Mouse (Mus musculus) embryonic facial prominence, embryonic 14.5 days (tissue): ENCODE measurements at regions not wholly inside any gene's neighbourhood (a gene's known extent, or its start where the extent isn't known, plus 50 kb on each side); places are given as distances from the start of the nearest gene placed in this dataset.

Source experiments
- ATAC-seq: fragments of 200-750 bp; cut with Nextera tagmentation; 2 replicates; pipeline ENCODE4 v1.8.0; 2017; ENCODE audit warnings: low read depth, moderate number of reproducible peaks, moderate TSS enrichment
- DNase-seq: peaks from one replicate; pipeline ENCODE4 v3.0.0-alpha.2; 2015; ENCODE audit warnings: low spot score
- H3K27ac ChIP-seq: fragments of 300-500 bp; sonication (generic); replicated peaks from 2 replicates; pipeline ENCODE4 v1.5.1; 2014; ENCODE audit warnings: low read depth, mild to moderate bottlenecking, low read length, moderate library complexity
- H3K27me3 ChIP-seq: fragments of 300-500 bp; sonication (generic); replicated peaks from 2 replicates; pipeline ENCODE4 v1.6.1; 2014; ENCODE audit warnings: low read length; ENCODE audit not compliant: control insufficient read depth, insufficient read depth
- H3K36me3 ChIP-seq: fragments of 300-500 bp; sonication (generic); 2 replicates; pipeline ENCODE4 v1.6.1; 2014; ENCODE audit warnings: low read length, mixed read lengths; ENCODE audit not compliant: control insufficient read depth, insufficient read depth
- H3K4me1 ChIP-seq: fragments of 300-500 bp; sonication (generic); 2 replicates; pipeline ENCODE4 v1.6.1; 2014; ENCODE audit warnings: antibody characterized with exemption, low read length; ENCODE audit not compliant: control insufficient read depth, insufficient read depth
- H3K4me2 ChIP-seq: fragments of 300-500 bp; sonication (generic); 2 replicates; pipeline ENCODE4 v1.6.1; 2014; ENCODE audit warnings: low read depth, mild to moderate bottlenecking, low read length, moderate library complexity, mixed read lengths
- H3K4me3 ChIP-seq: fragments of 300-500 bp; sonication (generic); 2 replicates; pipeline ENCODE4 v1.5.1; 2014; ENCODE audit warnings: low read depth, mild to moderate bottlenecking, low read length
- H3K9ac ChIP-seq: fragments of 300-500 bp; sonication (generic); 2 replicates; pipeline ENCODE4 v1.6.1; 2014; ENCODE audit warnings: low read depth, mild to moderate bottlenecking, low read length, moderate library complexity, mixed read lengths
- H3K9me3 ChIP-seq: fragments of 300-500 bp; sonication (generic); 2 replicates; pipeline ENCODE4 v1.6.1; 2016; ENCODE audit warnings: low read length; ENCODE audit not compliant: control insufficient read depth
- WGBS: fragments of 180-500 bp; shearing (Covaris S2); extraction: QIAGEN DNeasy Blood & Tissue Kit; methylation state at CpG from one replicate; pipeline ENCODE4 v1.1.7; 2014; 5-methylcytosine and 5-hydroxymethylcytosine counted together

DNA sequence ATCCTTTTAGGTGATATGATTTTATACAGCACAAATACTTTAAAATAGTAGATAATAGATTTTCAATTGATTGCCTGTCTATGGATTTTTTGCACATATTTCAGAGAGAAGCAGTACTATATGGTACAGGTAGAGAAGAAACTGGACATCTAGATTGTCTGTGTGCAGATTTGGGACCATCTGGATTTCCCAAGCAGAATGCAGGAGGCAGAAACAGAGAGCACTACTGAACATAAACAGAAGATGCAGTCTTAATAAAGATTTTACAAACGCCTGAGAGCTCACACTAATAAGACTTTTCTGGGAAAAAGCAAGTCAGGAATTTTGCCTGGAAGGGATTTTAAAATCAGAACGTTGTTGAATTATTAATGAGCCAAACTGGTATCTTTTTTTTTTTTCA, 432.9 kb downstream of the Col11a1 start:
- WGBS, result 41% methylated on average over 2 of the region's 2 CpGs
- ATAC-seq, result no peak

DNA sequence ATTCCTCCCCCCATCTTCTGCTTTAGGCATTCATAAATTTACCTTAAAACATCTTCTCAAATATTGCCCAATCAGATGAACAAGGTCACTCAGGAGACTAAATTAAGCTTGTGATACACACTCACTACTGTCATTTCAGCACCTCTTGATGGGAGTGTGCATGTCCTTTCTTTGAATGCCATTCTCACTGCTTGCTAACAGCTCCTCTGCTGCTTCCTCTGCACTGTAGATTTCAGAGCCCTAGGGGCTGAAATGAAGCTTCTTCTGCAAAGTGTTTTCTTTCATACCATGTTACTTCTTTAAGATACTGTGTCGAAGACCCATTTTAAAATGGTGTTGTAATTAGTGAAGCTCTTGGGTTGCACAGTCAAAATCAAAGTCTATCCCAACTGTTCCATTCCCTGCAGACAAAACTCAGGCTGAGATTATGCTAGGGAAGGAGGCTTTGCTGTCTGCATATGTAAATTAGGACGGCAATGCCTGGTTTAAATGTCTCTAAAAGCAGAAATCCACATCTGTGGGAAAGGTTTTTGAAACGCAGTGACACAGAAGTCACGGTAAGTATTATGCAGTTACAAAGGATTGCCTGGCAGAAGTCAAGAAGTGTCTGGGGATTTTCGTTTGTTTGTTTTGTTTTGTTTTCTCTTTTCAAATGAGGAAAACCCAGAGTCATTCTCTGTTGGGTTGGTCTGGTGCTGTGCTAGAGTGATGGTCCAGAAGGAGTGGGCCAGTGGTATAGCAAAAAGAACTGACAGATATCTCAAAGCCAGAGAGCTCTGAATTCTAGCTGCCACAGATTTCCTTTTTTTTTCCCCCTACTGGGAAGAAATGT, 433.6 kb downstream of the Col11a1 start:
- Histone ChIP-seq H3K9ac (no peak overlapping the region), H3K9me3 (no peaks in the 10 kb centered on the region), H3K4me2 (no peak overlapping the region), H3K36me3 (no peaks in the 10 kb centered on the region), H3K27me3 (no peaks in the 10 kb centered on the region), H3K27ac (no peak overlapping the region), H3K4me1 (no peaks in the 10 kb centered on the region), H3K4me3 (no peak overlapping the region)
- WGBS, result 45% methylated on average over 5 of the region's 5 CpGs
- DNase-seq, result no peak
- no peak for ATAC-seq

More for the DNA sequence above, 432.9 kb downstream of the Col11a1 start:
- Histone ChIP-seq H3K9ac (no peak overlapping the region), H3K27me3 (no peaks in the 10 kb centered on the region), H3K4me1 (no peaks in the 10 kb centered on the region), H3K9me3 (no peaks in the 10 kb centered on the region), H3K27ac (no peak overlapping the region), H3K36me3 (no peaks in the 10 kb centered on the region), H3K4me3 (no peak overlapping the region), H3K4me2 (no peak overlapping the region)
- no peak for DNase-seq

DNA sequence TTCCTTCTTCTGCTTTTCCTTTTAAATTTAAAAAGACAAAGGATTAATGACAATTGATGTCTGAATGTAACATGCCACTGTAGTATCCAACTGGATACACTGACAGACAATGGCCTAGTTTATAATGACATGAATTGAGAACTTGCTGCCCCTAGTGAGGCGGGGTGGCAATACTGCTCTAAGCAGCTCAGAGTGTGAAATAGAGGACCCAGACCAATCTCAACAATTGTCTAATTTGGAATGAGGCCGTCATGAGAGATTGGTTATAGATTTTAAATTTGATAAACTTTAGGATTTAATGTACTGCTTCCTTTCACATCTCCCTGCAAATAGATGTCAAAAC, 434.2 kb downstream of the Col11a1 start:
- Histone ChIP-seq H3K4me2 (no peak overlapping the region), H3K4me1 (no peaks in the 10 kb centered on the region), H3K9me3 (no peaks in the 10 kb centered on the region), H3K36me3 (no peaks in the 10 kb centered on the region), H3K4me3 (no peak overlapping the region), H3K27me3 (no peaks in the 10 kb centered on the region), H3K27ac (no peak overlapping the region), H3K9ac (no peak overlapping the region)
- DNase-seq, result no peak
- 70% methylated on average over 2 of the region's 2 CpGs for WGBS
- ATAC-seq, result no peak

DNA sequence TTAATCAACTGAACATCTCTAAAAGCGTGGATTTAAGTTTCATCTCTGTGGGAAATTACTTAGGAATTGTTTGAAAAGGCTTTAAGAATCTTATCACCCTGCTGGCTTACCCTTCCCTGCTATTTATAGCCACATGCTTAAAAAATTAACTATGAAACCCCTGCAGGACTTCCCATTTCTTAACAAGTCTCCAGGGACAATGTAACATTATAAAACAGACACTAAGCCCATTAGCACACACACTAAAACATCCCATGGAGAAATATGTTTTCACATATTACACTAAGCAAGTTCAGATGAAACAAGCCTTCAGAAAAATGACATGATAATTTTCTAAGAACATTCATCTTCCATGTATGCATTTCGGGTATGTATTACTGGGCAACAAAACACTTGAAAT, 420.0 kb upstream of the Olfm3 start:
- H3K27ac ChIP-seq, result no peak overlapping the region
- H3K4me2 ChIP-seq, result no peak overlapping the region
- H3K9ac ChIP-seq, result no peak overlapping the region
- DNase-seq, result peak; percentile 4
- H3K9me3 ChIP-seq, result no peaks in the 10 kb centered on the region
- H3K4me3 ChIP-seq, result no peak overlapping the region
- H3K27me3 ChIP-seq, result no peaks in the 10 kb centered on the region
- no peaks in the 10 kb centered on the region for H3K36me3 ChIP-seq
- 65% methylated on average over 2 of the region's 2 CpGs for WGBS
- H3K4me1 ChIP-seq, result no peaks in the 10 kb centered on the region
- ATAC-seq, result peak; percentile 55; the same call in 1 of the 2 replicates

DNA sequence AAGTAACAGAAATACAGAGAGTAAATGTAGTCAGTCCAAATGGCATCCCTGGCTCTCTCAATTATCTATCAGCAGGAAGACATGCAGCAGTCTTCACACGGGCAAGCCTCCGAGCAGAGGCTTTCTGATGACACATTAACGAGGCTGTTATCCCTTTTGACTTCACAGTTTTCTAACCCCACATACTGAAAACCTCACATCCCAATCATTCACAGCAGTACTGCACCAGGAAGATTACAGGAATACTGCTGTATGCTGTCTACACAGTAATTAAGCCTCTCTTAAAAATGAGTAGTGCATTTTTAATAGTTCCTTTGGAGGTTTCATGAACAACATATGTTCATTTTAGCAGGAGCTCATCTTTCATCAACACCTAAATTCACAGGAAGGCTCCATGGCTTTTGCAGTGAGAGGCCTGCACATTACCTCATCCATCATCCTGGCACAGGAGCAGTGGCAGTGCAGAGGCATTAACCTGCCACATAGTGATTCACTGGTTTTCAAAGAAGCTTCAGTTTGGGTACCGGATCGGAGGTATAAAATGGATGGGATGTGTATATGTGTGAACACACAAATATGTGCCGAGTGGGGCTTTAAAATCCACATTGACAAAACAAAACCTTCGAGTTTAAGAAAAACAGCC, 396.1 kb upstream of the Olfm3 start:
- Histone ChIP-seq H3K4me1 (no peaks in the 10 kb centered on the region), H3K36me3 (no peaks in the 10 kb centered on the region), H3K9me3 (no peaks in the 10 kb centered on the region), H3K4me3 (no peak overlapping the region), H3K27ac (no peak overlapping the region), H3K4me2 (no peak overlapping the region), H3K27me3 (no peaks in the 10 kb centered on the region), H3K9ac (no peak overlapping the region)
- DNase-seq (no peak), ATAC-seq (no peak)
- 58% methylated on average over 7 of the region's 7 CpGs for WGBS

DNA sequence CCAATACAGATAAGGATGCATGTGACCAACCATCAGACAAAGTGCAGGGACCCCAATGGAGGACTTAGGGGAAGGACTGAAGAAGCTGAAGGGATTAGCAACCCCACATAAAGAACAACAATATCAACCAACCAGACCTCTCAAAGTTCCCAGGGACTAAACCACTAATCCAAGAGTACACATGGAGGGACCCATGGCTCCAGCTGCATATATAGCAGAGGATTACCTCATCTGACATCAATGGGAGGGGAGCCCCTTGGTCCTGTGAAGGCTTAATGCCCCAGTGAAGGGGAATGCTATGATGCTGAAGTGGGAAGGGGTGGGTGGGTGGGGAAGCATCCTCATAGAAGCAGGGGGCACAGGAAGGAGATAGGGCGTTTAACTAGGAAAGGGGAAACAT, 388.6 kb upstream of the Olfm3 start:
- H3K27me3 ChIP-seq, result no peaks in the 10 kb centered on the region
- 50% methylated on average over 1 of the region's 1 CpGs for WGBS
- H3K36me3 ChIP-seq, result no peaks in the 10 kb centered on the region
- DNase-seq (no peak), ATAC-seq (no peak)
- H3K4me1 ChIP-seq, result no peaks in the 10 kb centered on the region
- no peak overlapping the region for H3K4me2 ChIP-seq
- no peak overlapping the region for H3K27ac ChIP-seq
- no peak overlapping the region for H3K4me3 ChIP-seq
- H3K9ac ChIP-seq, result no peak overlapping the region
- H3K9me3 ChIP-seq, result no peaks in the 10 kb centered on the region

DNA sequence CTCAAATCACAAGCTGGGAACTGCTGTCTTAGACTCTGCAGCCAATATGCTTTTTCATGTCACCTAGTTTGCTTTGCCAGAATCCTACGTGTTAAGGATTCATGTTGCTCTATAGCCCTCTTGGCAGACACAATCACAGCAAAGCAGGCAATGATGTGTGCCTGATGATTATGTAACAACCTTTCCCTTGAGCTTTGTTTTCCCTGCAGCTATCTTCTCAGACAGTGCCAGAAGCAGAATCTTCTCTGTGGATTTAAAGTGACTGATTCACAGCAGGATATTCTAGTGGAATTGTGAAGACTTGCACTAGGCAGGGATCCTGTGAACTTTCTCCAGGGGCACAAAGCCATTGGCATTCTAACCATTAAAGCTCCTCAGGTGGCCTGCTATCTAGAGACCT, 359.5 kb upstream of the Olfm3 start:
- H3K27ac ChIP-seq, result no peak overlapping the region
- DNase-seq (peak; percentile 4), ATAC-seq (no peak)
- no peak overlapping the region for H3K4me3 ChIP-seq
- no peaks in the 10 kb centered on the region for H3K4me1 ChIP-seq
- no peak overlapping the region for H3K4me2 ChIP-seq
- H3K36me3 ChIP-seq, result no peaks in the 10 kb centered on the region
- H3K27me3 ChIP-seq, result no peaks in the 10 kb centered on the region
- H3K9me3 ChIP-seq, result no peaks in the 10 kb centered on the region
- H3K9ac ChIP-seq, result no peak overlapping the region
- 58% methylated on average over 1 of the region's 1 CpGs for WGBS

DNA sequence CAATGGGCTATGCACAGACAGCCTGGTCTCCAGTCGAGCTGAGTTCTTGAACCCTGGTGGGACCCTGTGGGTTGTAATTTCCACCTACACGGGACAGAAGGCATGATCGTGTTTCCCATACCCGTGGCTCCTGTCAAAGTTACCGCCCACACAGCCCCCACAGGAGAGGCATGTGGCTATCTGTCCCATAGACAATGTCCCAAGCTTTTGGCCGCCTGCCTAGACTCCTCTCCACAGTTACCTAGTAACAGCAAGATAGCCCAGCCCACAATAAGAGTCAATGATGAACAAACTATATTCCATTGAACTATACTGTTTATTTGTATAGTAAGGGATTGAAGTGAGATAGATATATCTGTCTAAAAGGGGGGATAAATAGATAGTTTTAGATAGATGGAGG, 356.7 kb upstream of the Olfm3 start:
- no peaks in the 10 kb centered on the region for H3K36me3 ChIP-seq
- DNase-seq (no peak), ATAC-seq (no peak)
- no peak overlapping the region for H3K4me3 ChIP-seq
- H3K4me1 ChIP-seq, result no peaks in the 10 kb centered on the region
- no peaks in the 10 kb centered on the region for H3K27me3 ChIP-seq
- no peak overlapping the region for H3K4me2 ChIP-seq
- WGBS, result 73% methylated on average over 6 of the region's 6 CpGs
- H3K9me3 ChIP-seq, result no peaks in the 10 kb centered on the region
- no peak overlapping the region for H3K27ac ChIP-seq
- no peak overlapping the region for H3K9ac ChIP-seq

DNA sequence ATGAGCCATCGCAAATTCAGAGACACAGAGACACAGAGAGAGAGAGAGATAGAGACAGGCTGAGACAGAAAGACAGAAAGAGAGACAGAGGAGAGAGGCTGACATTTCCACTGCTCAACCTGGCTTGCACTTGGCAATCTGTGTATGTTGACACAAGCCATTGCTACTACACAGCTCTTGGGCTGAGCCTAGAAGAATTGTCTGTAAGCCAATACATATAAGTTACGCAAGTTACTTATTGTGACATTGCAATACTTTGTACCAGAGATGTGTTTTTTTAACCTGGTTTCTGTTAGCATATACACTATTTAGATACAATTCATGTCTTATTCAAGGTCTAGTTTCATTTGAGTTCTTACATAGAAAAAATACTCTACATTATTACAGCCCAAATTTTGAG, 332.9 kb upstream of the Olfm3 start:
- H3K4me1 ChIP-seq, result no peaks in the 10 kb centered on the region
- H3K9ac ChIP-seq, result no peak overlapping the region
- H3K4me2 ChIP-seq, result no peak overlapping the region
- H3K27me3 ChIP-seq, result no peaks in the 10 kb centered on the region
- 88% methylated on average over 2 of the region's 2 CpGs for WGBS
- H3K27ac ChIP-seq, result no peak overlapping the region
- H3K9me3 ChIP-seq, result no peaks in the 10 kb centered on the region
- H3K36me3 ChIP-seq, result no peaks in the 10 kb centered on the region
- no peak overlapping the region for H3K4me3 ChIP-seq
- ATAC-seq, result no peak
- DNase-seq, result no peak
